Mouse (Mus musculus) stomach, embryonic 14.5 days (tissue): ENCODE data around the gene Smad1. TPM values are rescaled to one million over a fixed set of nuclear protein-coding genes. Genes with fewer than 3 reads are reported as not detected.
A peak's percentile ranks its signal among the peaks of the same experiment; 100 is the strongest.

ENCODE experiments used
- ATAC-seq: fragments of 200-750 bp; cut with Nextera tagmentation; 2 replicates; pipeline ENCODE4 v1.8.0; 2017; ENCODE audit warnings: low read depth, moderate TSS enrichment; ENCODE audit not compliant: insufficient number of reproducible peaks, insufficient read depth, low FRiP score
- H3K27ac ChIP-seq: fragments of 300-500 bp; sonication (generic); 2 replicates; pipeline ENCODE4 v1.5.1; 2014; ENCODE audit warnings: mild to moderate bottlenecking, low read length, moderate library complexity, mixed read lengths
- H3K27me3 ChIP-seq: fragments of 300-500 bp; sonication (generic); 2 replicates; pipeline ENCODE4 v1.6.1; 2014; ENCODE audit warnings: low read length, control low read depth, mixed read lengths; ENCODE audit not compliant: control insufficient read depth, insufficient read depth
- H3K36me3 ChIP-seq: fragments of 300-500 bp; sonication (generic); 2 replicates; pipeline ENCODE4 v1.6.1; 2014; ENCODE audit warnings: mild to moderate bottlenecking, control low read depth, low read length, moderate library complexity, mixed read lengths; ENCODE audit not compliant: control insufficient read depth, insufficient read depth
- H3K4me1 ChIP-seq: fragments of 300-500 bp; sonication (generic); 2 replicates; pipeline ENCODE4 v1.6.1; 2014; ENCODE audit warnings: low read length, control low read depth, mixed read lengths; ENCODE audit not compliant: control insufficient read depth, insufficient read depth
- H3K4me2 ChIP-seq: fragments of 300-500 bp; sonication (generic); replicated peaks from 2 replicates; pipeline ENCODE4 v1.6.1; 2014; ENCODE audit warnings: low read depth, low read length, control low read depth
- H3K4me3 ChIP-seq: fragments of 300-500 bp; sonication (generic); 2 replicates; pipeline ENCODE4 v1.5.1; 2014; ENCODE audit warnings: low read depth, low read length, control low read depth
- H3K9ac ChIP-seq: fragments of 300-500 bp; sonication (generic); replicated peaks from 2 replicates; pipeline ENCODE4 v1.6.1; 2014; ENCODE audit warnings: low read depth, mild to moderate bottlenecking, control low read depth, low read length, moderate library complexity, mixed read lengths
- H3K9me3 ChIP-seq: fragments of 300-500 bp; sonication (generic); 2 replicates; pipeline ENCODE4 v1.6.1; 2016; ENCODE audit warnings: low read depth, low read length, control low read depth; ENCODE audit not compliant: control insufficient read depth
- WGBS: fragments of 180-500 bp; shearing (Covaris S2); extraction: QIAGEN DNeasy Blood & Tissue Kit; methylation state at CpG from one replicate; pipeline ENCODE4 v1.1.7; 2014; 5-methylcytosine and 5-hydroxymethylcytosine counted together
- polyA plus RNA-seq: library from polyadenylated mRNA; unstranded; fragments of >200 nt; fragmentation: Nextera tagmentation; extraction: Ambion mirVana; gene quantifications from 2 replicates; pipeline ENCODE4 v1.2.1, GENCODE M21; 2014

Gene Smad1
- polyA plus RNA-seq, 1 experiment from 2014 or later = 50.5 TPM

- WGBS = 90% methylated on average over 12 of the region's 12 CpGs
- Histone ChIP-seq H3K36me3 (peaks cover 32% of the 10 kb centered on the region; the same call in 1 of the 2 replicates), H3K9ac (no peak overlapping the region), H3K27me3 (no peaks in the 10 kb centered on the region), H3K4me3 (no peak overlapping the region), H3K4me1 (peaks cover 26% of the 10 kb centered on the region), H3K4me2 (no peak overlapping the region), H3K9me3 (no peaks in the 10 kb centered on the region), H3K27ac (no peak overlapping the region)
- no peak for ATAC-seq
These were observed 28.6 kb downstream of the Smad1 start for GRCm38 (mm10) chr8:79370646-79371290.

DNA sequence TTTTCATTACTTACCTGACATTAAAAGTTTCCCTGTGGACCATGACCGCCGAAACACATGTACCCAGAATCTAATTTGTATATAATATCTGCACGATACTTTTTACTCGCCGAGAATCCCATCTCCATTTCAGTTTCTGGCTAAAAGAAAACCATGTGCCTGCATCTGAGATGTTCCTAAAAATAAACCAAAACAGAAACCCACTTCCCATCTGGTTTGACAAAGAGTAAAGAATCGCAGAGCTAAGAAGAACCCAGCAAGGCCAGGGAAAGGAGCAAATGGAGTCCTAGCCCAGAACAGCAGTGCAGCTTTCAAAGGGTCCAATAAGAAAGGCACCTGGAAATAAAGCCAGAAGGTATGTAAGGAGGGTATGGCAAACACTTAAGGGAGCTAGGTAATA is 30.2 kb downstream of the Smad1 start:
- no peak for ATAC-seq
- Histone ChIP-seq H3K9me3 (no peaks in the 10 kb centered on the region), H3K27me3 (no peaks in the 10 kb centered on the region), H3K36me3 (peaks cover 37% of the 10 kb centered on the region; the same call in 1 of the 2 replicates), H3K4me1 (peaks cover 11% of the 10 kb centered on the region), H3K4me2 (no peak overlapping the region), H3K4me3 (no peak overlapping the region), H3K9ac (no peak overlapping the region), H3K27ac (no peak overlapping the region; the same call in 1 of the 2 replicates)
- 88% methylated on average over 6 of the region's 6 CpGs for WGBS

DNA sequence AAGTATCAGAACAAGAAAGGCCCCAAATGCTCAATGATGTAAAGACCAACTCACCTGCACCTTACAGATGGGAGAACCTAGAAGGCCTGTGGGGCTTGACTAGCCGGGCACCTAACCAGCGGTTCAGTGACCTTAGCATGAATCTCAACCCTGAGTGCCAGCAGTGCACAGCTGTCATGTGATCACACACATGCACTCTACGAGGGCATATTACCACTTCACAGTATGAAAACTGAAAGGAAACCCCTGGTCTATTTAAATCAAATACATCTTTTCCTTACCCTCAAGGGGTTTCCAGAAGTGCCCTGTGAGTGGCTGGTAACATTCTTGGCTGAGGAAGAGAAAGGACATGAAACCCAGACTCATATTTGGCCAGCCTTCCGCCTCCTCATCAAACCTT is 31.4 kb downstream of the Smad1 start:
- H3K9me3 ChIP-seq = no peaks in the 10 kb centered on the region
- H3K36me3 ChIP-seq = peaks cover 37% of the 10 kb centered on the region; the same call in 1 of the 2 replicates
- peaks cover 12% of the 10 kb centered on the region for H3K4me1 ChIP-seq
- no peak overlapping the region for H3K9ac ChIP-seq
- no peak overlapping the region for H3K27ac ChIP-seq
- 82% methylated on average over 4 of the region's 4 CpGs for WGBS
- H3K4me2 ChIP-seq = no peak overlapping the region
- H3K4me3 ChIP-seq = no peak overlapping the region
- H3K27me3 ChIP-seq = no peaks in the 10 kb centered on the region
- ATAC-seq = no peak

GRCm38 (mm10) chr8:79367350-79367749 is 32.0 kb downstream of the Smad1 start:
- H3K4me2 ChIP-seq = no peak overlapping the region
- no peak overlapping the region for H3K4me3 ChIP-seq
- no peaks in the 10 kb centered on the region for H3K27me3 ChIP-seq
- ATAC-seq = no peak
- H3K36me3 ChIP-seq = peaks cover 37% of the 10 kb centered on the region; the same call in 1 of the 2 replicates
- peaks cover 15% of the 10 kb centered on the region for H3K4me1 ChIP-seq
- H3K9ac ChIP-seq = no peak overlapping the region
- 51% methylated on average over 11 of the region's 12 CpGs for WGBS
- H3K27ac ChIP-seq = no peak overlapping the region
- no peaks in the 10 kb centered on the region for H3K9me3 ChIP-seq

DNA sequence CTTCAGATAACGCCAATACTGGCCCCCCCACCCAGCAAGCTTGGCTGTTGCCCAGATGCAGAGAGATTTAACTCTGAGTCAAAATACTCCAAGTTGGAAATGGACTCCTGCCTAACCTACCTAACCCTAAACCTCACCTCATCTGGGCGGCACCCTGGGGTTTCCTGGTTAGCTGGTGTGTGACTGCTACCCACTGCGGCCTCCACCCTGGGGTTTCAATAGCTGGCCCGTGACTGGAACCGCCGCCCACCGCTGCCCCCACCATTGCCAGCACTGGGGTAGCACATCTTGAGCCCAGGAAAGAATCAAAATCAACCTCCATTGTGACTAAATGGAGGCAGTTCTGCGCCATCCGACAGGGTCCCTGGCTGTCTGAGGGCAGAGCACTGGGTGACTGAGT is 33.1 kb downstream of the Smad1 start:
- no peak overlapping the region for H3K4me3 ChIP-seq
- H3K4me1 ChIP-seq = peaks cover 17% of the 10 kb centered on the region
- H3K27ac ChIP-seq = no peak overlapping the region
- ATAC-seq = no peak
- H3K4me2 ChIP-seq = no peak overlapping the region
- peaks cover 30% of the 10 kb centered on the region; the same call in 1 of the 2 replicates for H3K36me3 ChIP-seq
- no peak overlapping the region for H3K9ac ChIP-seq
- no peaks in the 10 kb centered on the region for H3K9me3 ChIP-seq
- 93% methylated on average over 9 of the region's 9 CpGs for WGBS
- H3K27me3 ChIP-seq = no peaks in the 10 kb centered on the region

DNA sequence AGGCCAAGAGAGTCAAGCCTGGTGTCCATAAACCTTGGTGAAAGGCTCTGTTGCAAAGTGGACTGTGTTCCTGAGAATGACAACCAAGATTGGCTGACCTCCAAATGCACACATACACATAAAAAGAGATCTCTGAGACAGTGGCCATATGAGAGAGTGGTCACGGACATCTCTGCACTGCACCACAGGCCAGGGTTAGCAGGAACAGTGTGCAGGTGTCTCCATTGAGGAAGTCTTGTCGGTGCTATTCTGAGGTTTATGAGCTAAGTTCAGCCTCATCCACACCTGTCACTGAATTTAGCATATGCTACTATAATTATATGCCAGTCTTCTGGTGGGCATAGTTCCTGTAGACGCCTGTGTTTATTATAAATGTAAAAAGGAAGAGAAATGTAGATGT is 33.6 kb downstream of the Smad1 start:
- H3K27me3 ChIP-seq = no peaks in the 10 kb centered on the region
- H3K4me2 ChIP-seq = no peak overlapping the region
- H3K36me3 ChIP-seq = peaks cover 25% of the 10 kb centered on the region; the same call in 1 of the 2 replicates
- no peak for ATAC-seq
- WGBS = 81% methylated on average over 3 of the region's 3 CpGs
- H3K4me1 ChIP-seq = peaks cover 19% of the 10 kb centered on the region
- no peak overlapping the region for H3K9ac ChIP-seq
- H3K4me3 ChIP-seq = no peak overlapping the region
- no peak overlapping the region for H3K27ac ChIP-seq
- H3K9me3 ChIP-seq = no peaks in the 10 kb centered on the region

DNA sequence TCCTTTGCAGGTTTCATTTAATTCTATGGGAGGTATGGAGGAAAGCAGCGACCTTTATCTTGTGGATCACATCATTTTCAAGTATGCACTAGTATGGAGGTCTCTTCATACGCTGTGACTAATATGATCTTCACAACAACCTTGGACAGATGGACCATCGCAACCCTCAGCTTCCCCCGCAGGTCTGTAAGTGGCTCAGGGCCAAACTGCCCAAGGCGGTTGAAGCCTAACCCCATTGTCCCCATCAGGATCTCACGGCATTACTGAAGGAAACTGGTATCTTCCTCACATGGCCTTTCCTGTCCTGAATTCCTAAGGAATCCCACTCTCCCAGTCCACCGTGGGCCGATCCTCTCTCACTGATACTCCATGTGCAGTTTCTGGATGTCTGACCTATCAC is 34.5 kb downstream of the Smad1 start:
- H3K27me3 ChIP-seq = no peaks in the 10 kb centered on the region
- peaks cover 28% of the 10 kb centered on the region for H3K4me1 ChIP-seq
- H3K9ac ChIP-seq = no peak overlapping the region
- no peak overlapping the region for H3K27ac ChIP-seq
- no peak overlapping the region for H3K4me2 ChIP-seq
- no peak for ATAC-seq
- H3K36me3 ChIP-seq = peaks cover 17% of the 10 kb centered on the region; the same call in 1 of the 2 replicates
- 87% methylated on average over 8 of the region's 8 CpGs for WGBS
- no peak overlapping the region for H3K4me3 ChIP-seq
- H3K9me3 ChIP-seq = no peaks in the 10 kb centered on the region

- H3K4me3 ChIP-seq = no peak overlapping the region
- no peaks in the 10 kb centered on the region for H3K27me3 ChIP-seq
- peak overlapping the region; percentile 21; the same call in 1 of the 2 replicates for H3K27ac ChIP-seq
- H3K36me3 ChIP-seq = peaks cover 5% of the 10 kb centered on the region; the same call in 1 of the 2 replicates
- H3K9ac ChIP-seq = no peak overlapping the region
- H3K4me1 ChIP-seq = peaks cover 19% of the 10 kb centered on the region
- 43% methylated on average over 2 of the region's 2 CpGs for WGBS
- no peak overlapping the region for H3K4me2 ChIP-seq
- no peaks in the 10 kb centered on the region for H3K9me3 ChIP-seq
- ATAC-seq = no peak
These were observed 36.9 kb downstream of the Smad1 start for GRCm38 (mm10) chr8:79362430-79362829.
